Mouse (Mus musculus) lung, adult 2 months (tissue): Measurements from ENCODE around the gene Cask. TPM values are rescaled to one million over a fixed set of nuclear protein-coding genes. Genes with fewer than 3 reads are reported as not detected.
A peak's percentile ranks its signal among the peaks of the same experiment; 100 is the strongest.

Experiments used
- DNase-seq: peaks from one replicate; pipeline ENCODE4 v3.0.0; 2022
- H3K4me1 ChIP-seq: fragments of 200-500 bp; 2 replicates; pipeline ENCODE4 v1.6.1; 2011; ENCODE audit warnings: low read length; ENCODE audit not compliant: control insufficient read depth, insufficient read depth
- H3K4me3 ChIP-seq: fragments of 200-500 bp; replicated peaks from 2 replicates; pipeline ENCODE3; 2011; ENCODE audit warnings: low read depth, mild to moderate bottlenecking, control low read depth, low read length; ENCODE audit errors: extremely low read depth
- CTCF ChIP-seq: fragments of 200-500 bp; IDR thresholded peaks from 2 replicates; pipeline ENCODE4 v1.5.1; 2011; ENCODE audit warnings: mild to moderate bottlenecking, low read length, control low read depth; ENCODE audit not compliant: insufficient read depth
- POLR2A ChIP-seq: fragments of 200-500 bp; IDR thresholded peaks from 2 replicates; pipeline ENCODE4 v1.6.1; 2011; ENCODE audit warnings: low read depth, mild to moderate bottlenecking, control low read depth, low read length, borderline replicate concordance; ENCODE audit errors: extremely low read depth
- WGBS: fragments of 180-500 bp; shearing (Covaris S2); methylation state at CpG from one replicate; pipeline ENCODE4 v1.1.7; 2018; 5-methylcytosine and 5-hydroxymethylcytosine counted together
- polyA plus RNA-seq: library from polyadenylated mRNA; depleted of rRNA; stranded (reverse); fragments of >200 nt; gene quantifications from 2 replicates; pipeline ENCODE4 v1.2.3, GENCODE M21; 2012; rRNA removed

Cask gene
- polyA plus RNA-seq, 1 experiment: 6.7 TPM

DNA sequence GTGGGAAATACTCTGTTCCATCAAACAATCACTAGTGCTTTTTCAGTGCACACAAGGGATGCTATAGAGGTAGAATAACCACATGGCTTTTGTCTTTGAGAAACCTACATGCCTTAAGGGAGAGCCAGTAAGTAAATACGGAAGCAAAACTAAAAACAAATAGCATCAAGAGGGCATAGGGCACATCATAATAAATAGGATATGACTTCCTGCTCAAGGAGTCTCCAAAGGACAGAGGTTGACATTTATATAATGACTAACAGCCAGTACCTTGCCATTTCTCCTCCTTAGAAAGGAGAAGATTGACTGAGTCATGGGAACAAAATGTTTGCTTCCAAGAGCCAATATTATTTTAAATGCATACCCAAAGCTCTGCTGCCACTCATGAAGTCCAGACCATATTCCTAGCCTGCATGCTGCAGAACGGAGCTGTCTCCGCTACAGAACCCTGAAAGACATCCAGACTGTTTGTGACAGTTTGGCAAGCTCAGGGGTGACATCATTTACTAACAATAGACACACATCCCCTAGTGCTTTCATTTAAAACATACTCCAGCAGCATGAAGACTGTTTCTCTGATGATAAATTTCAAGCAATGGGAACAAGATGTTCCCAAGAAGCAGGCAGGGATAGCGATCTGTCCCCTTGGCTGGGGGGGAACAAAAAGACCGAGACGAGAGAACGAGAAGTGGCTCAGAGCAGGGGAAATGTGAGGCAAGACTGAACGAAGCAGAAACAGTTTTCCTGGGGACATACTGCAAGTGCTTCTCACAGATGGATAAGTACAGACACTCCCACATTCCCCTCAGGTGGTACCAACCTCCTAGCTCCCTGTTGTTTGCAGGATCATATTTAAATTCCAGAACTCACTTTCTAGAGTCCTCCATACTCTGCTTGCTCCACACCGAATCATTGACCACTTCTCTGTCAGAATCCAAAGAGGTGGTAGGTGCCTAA lies 381.7 kb downstream of the Cask start:
- WGBS: 39% methylated on average over 9 of the region's 9 CpGs
- peak overlapping the region; percentile 29 for H3K4me3 ChIP-seq
- peaks cover 7% of the 10 kb centered on the region for H3K4me1 ChIP-seq
- DNase-seq: no peak
- TF ChIP-seq CTCF (no peak), POLR2A (no peak)

DNA sequence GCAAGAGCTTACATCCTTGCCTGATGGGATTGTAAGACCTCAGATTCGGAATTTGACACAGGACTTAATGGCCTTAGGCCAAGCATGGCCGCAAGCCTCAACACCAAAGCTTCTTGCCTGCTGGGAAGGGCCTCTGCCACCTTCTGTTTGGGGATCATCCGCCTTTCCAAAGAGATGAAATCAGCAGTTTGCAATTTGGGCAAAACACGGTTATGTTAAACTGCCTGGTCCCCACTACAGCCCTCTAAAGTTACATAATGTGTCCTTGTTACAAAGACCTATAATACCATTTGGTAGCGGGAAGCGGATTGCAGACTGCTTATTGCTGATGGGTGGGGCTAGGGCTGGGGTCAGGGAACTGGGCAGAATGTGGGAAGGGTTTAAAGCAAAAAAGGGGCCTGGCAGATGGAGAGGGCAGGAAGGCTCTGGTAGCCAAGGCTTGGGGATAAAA lies 384.0 kb downstream of the Cask start:
- peaks cover 7% of the 10 kb centered on the region for H3K4me1 ChIP-seq
- TF ChIP-seq CTCF: no peak
- no peak for TF ChIP-seq POLR2A
- no peak for DNase-seq
- 77% methylated on average over 6 of the region's 6 CpGs for whole genome bisulfite sequencing
- H3K4me3 ChIP-seq: no peak overlapping the region

Other genes with a start within 250 kb of the Cask start
- 0.16 and 0.47 TPM in 2 replicates for gene Gpr34, start 219.3 kb downstream of the Cask start, polyA plus RNA-seq
- gene Gpr82, start 190.0 kb downstream of the Cask start, polyA plus RNA-seq: 0.08 TPM in 1 of 2 replicates, not detected in the other